Mouse (Mus musculus) megakaryocyte progenitor cell, adult 5-6 weeks (primary cell): ENCODE measurements around the gene Plek. TPM values are rescaled to one million over a fixed set of nuclear protein-coding genes. Genes with fewer than 3 reads are reported as not detected.
"Not testable (repeated sequence)": the region's sequence is repeated elsewhere in the genome, so short reads cannot be mapped to it uniquely, and the experiment has no call there.

Experiments
- ATAC-seq: replicated peaks from 2 replicates; pipeline ENCODE4 v1.8.0; 2016; ENCODE audit warnings: mild to moderate bottlenecking, moderate TSS enrichment, inconsistent platforms; ENCODE audit not compliant: poor library complexity
- total RNA-seq, 2 experiments: library from RNA; stranded (forward) in 1 of 2; stranded (reverse) in 1 of 2; fragments of 157-497, 149-512 nt in 1 of 2; fragments of 200-1000 nt in 1 of 2; gene quantifications; 2 replicates each; pipeline versions ENCODE4 v1.2.3 to v1.2.4; 2015 to 2017

Plek gene
- total RNA-seq (2015), result 26.6 and 31.3 TPM in 2 replicates
- 28.4 and 31.3 TPM in 2 replicates for total RNA-seq (2017)

DNA sequence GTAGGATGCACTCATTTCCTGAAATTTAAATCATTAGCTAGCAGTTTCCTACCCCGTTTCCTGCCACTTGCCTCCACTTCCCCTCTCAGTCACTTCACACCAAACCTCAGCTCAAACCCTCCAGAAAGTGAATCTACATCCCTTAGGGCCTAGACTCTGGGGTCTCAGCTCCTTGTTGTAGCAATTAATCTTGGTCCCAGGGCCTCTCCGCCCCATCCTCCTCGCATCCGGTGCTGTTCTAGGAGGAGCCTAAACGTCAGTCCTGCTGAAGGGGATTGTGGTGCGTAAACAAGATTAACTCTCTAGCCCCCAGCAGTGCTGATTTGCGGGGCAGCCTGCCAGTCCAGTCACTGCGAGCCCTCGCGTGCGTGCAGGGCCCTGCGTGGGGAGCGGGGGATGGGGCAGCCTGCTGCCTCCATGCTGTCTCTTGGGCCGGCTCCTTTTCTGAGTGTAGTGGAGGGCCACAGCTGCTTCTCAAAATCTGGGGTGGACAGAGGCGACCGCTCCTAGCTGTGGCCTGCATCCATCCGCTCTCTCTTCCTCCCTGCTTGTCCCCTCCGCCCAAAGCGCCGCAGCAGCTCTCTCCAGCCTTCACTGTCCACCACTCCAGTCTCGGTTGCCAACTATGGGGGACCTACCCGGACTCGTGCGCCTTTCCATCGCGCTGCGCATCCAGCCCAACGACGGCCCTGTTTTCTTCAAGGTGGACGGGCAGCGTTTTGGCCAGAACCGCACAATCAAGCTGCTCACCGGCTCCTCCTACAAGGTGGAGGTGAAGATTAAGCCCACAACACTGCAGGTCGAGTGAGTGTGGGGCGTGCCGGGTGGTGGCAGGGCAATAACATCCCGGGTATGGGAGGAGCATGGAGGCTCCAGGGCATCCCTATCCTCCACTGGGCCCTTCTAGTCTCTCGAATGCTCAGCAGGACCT lies at the start of gene Plek, which contains the start of gene Cnrip1:
Gene Plek (minus strand): TSS at position 837 of the 931 bp plus-strand sequence.
Gene Cnrip1 (plus strand): TSS at position 42 of the 931 bp plus-strand sequence.
- peak; percentile 72 for ATAC-seq

DNA sequence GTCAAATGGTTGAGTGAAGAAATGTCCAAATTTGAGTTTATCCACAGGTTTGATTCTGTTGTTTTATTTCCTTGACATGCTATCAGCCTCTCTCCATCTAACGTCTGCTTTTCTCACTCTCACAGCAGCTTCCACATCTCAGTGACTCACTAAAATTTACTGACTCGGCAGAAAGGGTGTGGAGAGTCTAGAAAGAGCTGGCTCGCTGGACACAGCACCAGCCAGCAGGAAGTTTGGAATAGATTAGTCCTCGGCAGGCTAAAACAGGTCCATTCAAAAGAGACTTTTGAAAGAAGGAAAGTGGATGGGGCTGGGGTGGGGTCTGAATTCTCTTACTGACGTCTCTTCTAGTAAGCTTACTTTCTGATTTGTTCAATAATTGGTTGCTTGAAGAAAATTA lies 33.9 kb upstream of the Plek start:
- ATAC-seq, result 0 out of 2 replicates have a peak, but pooled peaks have one; percentile 27

DNA sequence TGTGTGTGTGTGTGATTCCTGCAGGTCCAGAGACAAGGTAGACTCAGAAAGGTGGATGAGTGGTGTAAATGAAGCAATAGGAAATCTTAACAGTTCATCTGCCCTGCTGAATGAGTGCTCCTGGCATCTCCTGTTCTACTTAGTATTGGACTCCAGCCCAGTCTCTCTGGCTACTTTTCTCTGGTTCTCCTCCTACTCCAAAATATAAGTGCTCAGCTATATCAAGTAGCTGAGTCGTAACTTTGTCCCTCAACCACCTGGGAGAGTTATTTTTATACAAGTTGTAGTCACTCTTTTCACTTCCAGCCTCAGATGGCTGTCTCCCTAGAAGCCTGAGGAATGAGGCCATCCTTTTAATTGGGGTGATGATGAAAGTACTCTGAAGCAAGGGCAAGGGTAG lies 31.7 kb upstream of the Plek start:
- ATAC-seq, result no peak

DNA sequence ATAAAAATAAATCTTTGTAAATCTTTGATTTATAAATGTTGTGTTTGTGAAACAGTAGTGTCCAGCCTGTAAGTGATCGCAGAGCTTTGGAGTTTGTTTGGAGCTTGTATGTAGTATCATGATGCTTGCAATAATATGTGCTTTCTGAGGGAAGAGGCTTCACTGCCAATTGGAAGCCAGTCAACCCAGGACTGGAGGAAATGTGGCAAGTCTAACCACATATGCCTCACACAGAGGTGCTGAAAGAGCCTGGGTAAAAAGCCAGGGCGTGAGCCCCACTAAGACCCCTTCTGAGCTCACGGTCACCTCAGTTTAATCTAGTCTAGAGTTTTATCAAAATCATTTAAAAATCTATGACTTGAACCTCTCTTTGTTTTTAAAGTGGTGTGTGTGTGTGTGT lies 31.3 kb upstream of the Plek start:
- ATAC-seq, result peak; percentile 47; the same call in 1 of the 2 replicates

DNA sequence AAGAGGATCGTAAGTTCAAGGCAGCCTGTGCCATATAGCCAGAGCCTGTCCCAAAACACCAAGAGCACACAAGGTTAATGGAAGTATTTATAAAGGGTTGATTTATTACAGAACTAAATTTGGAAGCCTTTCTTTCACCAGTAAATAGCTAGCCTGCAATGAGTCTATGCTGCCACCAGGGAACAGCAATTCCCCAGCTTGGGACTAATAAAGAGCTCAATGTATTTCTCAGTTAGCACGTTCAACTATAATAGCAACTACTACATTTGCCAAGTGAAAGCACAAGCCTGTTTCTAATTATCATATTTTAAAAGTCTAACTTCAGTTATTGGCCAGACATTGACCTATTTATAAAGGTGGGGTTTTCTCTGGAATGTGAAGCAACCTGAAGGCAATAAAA lies 30.8 kb upstream of the Plek start:
- ATAC-seq, result peak; percentile 80

DNA sequence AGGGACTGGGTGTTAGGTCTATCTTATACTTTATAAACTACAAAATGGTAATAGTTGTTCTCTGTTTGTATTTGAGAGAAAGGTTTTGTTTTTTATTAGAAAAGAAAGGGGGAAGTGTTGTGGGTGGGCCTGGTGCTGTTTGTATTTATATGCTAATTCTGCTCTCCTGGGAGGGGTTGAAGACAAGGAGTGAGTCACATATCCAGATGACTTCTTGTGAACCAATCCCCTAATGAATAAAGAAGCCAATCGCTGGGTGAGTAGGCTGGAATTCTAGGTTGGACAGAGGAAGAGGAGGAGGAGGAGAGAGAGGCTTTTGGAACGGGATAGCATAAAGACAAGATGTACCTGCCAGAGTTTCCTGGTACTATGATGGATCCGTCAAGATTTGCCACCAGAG lies 29.9 kb upstream of the Plek start:
- ATAC-seq, result no peak

DNA sequence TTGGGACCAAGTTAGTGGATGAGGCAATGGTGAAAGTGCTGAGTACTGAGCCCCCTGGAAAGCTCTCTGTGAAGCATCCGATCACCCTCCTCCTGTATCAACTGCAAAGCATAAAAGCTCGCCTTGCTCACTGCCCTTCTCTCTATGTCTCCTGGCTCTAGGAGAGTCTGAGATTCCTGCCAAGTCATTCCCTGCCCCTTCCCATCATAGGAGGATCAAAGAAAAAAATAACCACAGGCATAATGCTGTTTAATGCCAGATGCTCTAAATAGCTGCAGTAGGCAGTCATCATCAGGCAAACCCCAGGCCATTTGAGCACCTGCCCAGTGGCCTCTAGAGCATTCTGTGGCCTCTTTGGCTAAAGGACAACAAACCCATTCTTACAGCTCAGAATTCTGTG lies 23.5 kb upstream of the Plek start:
- ATAC-seq, result no peak

DNA sequence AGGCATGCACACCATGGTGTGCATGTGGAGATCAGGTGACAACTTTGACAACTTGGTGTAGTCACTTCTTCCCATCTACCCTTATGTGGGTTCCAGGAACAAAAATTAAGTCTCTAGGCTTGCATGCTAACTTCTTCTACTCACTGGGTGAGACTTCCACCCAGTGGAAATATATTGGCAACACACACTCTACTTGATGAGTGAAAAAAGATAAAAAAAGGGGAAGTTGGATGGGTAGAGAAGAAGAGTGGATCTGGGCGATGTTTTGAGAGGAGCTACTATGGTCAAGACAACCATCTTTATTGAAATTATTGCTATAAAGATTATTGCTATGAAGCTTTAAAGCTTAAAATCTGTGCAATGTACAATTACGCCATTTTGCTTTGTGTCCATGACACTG lies 17.2 kb upstream of the Plek start:
- peak; percentile 84 for ATAC-seq

DNA sequence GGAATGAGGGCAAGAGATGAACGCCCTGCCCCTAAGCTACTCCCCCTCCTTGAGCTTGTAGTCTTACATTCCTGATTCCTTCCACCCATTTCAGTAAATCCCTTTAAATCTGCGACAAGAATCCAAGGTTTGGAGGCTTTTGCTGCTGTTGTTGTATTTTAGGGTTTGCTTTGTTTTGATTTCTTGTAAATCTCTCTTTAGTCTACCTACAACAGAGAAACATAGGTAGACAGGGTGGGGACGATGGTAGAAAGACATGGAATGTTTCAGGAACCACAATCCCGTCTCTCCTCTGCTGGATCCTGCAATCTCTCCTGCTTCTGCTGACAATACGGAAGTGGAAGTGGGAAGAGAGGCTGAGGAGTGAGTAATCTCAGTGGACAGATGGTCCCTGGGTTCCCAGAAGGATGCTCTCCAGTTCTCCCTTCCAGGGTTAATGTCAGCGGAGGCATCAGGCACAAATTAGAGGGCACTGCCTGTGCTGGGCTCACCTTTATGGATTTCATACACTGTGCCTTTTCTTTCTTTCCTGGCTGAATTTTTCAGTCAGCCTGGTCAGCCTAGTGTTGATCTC lies 382 bp upstream of the Plek start:
- 0 out of 2 replicates have a peak, but pooled peaks have one; percentile 16 for ATAC-seq

DNA sequence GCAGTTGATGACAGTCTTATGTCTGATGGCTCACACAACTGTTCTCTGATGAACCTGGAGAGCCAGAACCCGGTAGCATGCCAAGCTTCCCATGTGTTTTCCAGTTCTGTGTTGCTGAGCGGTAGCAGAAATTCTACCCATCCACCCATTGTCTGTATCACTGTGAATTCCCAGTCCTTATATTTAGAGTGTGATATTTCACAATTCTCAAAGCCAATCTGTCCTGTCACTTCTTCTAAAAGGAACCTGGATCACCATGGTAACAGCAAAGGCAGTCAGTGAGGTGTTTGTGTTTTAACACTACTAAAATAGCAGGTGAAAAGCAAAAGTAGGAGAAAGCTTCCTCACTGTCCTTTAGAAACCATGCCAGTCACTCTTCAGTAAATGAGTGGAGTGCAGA lies 6.4 kb downstream of the Plek start:
- ATAC-seq, result no peak

DNA sequence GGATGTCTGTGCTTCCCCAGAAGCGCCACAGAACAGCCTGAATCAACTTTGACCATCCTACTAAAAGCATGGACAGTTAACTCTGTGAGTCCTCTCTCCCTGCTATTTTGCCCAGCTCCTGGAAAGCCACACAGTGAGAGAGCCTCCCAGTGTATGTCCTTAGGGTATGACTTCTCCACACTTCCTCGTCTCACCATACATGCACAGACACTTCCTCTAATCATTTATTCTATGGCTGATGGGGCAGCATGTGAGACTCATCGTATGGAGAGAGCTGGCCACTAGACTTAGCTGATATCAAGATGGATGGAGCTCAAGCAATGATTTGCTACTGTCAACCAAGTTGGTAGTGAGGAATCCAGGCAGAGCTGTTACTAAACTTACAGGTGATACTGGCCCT lies 28.2 kb downstream of the Plek start:
- peak; percentile 51; the same call in 1 of the 2 replicates for ATAC-seq

DNA sequence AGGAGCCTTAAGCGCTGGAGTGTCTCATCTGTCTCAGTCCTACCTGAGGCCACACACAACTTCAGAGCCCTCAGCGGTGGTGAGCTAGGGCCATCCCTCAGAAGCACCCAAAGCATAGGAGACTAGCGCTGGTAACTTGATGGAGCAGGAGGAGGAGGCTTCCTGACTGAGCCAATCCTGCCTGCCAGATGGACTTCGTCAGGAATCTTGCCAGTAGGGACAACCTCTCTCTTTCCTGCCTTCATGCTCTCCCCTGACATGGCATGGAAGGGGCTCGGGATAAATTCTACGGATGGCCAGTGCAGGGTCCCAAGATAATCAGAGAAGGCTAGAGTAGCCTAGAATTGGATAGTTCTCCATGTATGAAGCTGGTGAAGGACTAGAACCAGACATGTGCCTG lies 29.0 kb downstream of the Plek start:
- no peak for ATAC-seq

DNA sequence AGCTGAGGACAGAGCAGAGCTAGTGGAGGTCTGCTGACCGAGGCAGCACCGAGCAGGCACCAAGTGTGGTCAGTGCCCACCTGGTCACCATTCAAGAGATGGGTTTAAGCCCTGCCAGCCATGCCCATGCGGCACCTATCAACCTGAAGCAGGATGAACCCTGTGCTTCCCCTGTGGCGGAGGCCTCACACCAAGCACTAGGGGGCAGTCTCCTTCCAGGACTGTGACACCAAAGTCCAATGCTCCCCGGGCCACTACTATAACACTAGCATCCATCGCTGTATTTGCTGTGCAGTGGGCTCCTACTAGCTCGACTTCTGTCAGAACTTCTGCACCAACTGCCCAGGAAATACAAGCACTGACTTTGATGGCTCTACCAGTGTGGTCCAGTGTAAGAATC lies 32.9 kb downstream of the Plek start:
- ATAC-seq, result peak; percentile 84

DNA sequence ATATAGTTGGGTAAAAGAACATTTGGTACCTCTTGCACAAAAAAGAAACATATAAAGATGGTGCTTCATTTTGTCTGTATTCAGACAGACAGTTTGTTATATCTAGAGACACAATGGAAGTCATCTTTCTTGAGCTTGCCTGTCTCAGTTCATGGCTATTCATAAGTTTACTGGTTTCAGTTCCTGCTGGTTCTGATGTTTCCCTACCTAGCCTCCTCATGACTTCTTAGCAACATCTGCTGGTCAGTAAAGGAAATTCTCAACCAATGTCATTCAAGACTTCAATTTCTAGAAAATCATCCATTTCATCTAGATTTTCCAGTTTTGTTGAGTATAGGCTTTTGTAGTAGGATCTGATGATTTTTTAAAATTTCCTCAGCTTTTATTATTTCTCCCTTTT lies 39.2 kb downstream of the Plek start:
- ATAC-seq, result peak; percentile 50

DNA sequence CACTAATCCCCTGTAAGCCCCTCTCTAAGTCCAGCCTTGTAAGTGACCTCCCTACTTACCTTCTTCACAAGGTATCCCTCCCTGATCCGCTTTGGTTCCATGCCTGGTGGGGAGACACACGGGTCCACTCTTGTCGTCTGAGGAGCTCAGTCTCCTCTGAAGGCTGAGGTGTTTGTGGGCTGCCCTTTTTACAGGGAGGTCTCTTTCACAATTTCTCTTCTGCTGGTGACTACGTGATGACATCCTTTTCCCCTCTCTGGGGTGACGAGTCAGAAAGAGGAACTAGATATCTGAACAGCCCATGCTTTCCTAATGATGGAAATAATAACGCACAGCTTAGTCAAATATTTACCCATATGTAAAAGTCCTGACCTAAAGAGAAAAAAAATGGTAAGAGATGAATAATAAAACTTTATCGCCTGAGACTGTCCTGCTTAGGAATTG lies 43.7 kb downstream of the Plek start:
- ATAC-seq, result peak; percentile 73

DNA sequence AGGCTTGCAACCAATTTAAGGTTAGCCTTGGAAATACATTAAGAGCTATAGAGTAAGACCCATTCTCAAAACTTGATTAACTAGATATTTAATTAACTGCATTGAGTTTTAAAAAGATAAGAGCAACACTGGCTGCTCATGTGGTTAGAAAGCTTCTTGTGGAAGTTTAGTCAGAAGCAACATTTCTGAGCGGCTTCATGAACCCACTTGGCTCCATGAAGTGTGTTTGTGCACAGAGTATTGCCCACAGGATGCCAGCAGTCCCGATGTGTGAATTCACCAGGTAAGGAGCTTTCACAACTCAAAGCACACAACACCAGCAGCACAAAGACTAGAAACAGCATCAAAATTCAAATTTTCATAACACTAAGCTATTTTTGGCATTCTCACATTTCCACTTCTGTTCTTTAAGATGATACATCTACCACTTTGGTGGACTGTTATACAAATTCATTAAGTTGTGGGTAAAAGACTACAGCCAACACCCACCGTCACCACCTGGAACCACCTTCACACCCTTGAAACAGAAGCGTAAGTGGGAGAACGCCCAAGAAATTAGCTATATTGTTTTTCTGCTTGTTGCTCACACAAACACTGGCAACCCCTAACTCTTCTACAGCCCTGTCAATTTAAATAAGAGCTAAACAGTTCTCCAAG lies 44.5 kb downstream of the Plek start:
- no peak for ATAC-seq

DNA sequence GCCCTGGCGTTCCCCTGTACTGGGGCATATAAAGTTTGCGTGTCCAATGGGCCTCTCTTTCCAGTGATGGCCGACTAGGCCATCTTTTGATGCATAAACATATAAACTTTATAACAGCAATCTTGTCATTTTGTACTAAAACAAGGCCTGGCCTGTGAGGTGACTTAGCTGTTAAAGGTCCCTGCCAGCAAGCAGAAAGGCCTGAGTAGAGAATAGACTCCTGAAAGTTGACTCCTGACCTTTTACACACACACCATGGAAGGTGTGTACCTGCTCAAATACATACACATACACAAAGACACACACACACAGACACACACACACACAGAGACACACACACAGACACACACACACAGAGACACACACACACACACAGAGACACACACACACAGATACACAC lies 45.7 kb downstream of the Plek start:
- not testable (repeated sequence) for ATAC-seq

DNA sequence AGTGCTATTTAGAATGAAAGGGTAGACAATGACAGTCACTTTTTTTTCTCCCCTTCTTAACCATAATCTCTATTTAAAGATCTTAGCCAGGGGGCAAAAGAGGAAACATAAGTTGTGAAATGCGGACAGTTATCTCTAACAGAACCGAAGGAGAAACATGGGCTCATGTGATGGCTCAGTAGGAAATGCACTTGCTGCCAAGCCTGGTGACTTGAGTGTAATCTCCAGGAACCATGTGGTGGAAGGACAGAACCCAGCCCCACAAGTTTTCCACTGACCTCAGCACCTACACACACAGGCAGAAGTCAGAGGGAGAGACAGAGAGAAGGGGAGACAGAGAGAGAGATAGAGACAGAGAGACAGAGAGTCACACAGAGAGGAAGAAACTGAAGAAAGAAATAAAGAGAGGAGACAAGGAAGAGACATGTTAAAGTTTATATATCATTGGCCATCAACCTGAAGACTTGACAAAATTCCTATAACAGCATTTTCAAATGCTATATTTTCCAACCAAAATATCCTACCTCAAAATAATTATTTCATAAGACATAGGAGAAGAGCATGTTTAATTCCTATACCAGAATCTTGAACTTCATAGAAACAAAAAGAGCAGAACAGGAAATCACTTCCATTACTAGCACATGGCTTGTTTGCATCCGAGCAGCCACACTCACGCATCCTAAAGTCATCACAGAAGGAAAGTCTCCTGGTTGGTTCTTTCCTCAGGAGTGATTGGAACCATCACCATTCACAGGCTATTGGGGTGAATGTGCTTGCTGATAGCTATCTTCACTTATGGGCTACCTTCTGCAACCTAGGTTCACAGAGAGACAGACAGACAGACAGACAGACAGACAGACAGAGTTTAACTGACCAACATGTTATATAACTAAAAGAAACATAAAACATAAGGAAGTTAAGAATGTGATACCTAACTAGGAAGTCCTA lies 47.0 kb downstream of the Plek start:
- ATAC-seq, result peak; percentile 65

DNA sequence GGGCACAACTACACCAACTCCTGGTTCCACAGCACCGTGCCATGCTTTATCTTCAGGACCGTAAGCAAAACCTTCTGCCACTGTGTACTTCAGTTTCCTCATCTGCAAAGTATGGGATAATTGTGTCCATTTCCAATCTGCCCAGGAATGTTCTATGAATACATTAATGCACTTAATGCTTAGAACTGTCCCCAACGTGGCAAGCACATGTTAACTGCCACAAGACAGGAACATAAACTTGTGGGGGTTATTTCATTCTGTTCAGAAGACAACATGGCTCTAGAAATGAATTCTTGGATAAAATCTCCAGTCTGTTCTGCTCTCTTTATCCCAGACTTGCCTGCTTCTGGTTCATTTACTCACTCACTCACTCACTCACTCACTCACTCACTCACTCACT lies 48.4 kb downstream of the Plek start:
- no peak for ATAC-seq

DNA sequence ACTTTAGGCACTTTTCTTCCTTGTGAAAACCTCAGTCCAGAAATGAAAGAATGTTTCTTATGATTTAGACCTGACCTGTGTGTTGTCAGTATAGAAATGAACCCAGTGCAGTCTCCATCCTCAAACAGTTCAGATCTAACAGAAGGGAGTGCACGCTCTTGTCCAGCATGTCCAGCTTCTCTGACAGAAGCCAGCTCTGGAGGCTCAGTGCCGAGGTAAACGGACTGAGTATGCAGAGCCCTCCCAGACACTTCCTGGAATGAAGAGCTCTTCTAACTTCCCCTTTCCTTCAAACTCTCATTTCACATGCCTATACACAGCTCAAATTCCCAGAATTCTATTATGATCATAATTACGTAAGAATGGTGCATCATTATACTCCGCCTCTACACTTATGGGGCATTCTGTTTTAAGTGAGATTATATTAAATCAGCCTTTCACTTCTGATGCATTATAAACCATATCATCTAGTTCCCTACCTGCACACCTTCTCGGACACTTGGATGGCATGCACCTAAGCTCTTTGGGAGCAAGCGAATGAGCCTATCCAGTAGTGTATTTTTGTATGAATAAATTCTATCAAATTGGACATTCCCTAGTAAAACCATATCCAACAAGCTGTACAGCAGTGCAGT lies 49.3 kb downstream of the Plek start:
- peak; percentile 35 for ATAC-seq
